Mouse (Mus musculus) stomach, postnatal 0 days (tissue): ENCODE measurements at regions not wholly inside any gene's neighbourhood (a gene's known extent, or its start where the extent isn't known, plus 50 kb on each side); places are given as distances from the start of the nearest gene placed in this dataset.

ENCODE experiments used
- ATAC-seq: fragments of 200-750 bp; cut with Nextera tagmentation; 2 replicates; pipeline ENCODE4 v1.8.0; 2017; ENCODE audit not compliant: low FRiP score, low TSS enrichment
- DNase-seq: peaks from one replicate; pipeline ENCODE4 v3.0.0-alpha.2; 2016; ENCODE audit warnings: low spot score
- H3K27ac ChIP-seq: fragments of 300-500 bp; sonication (generic); replicated peaks from 2 replicates; pipeline ENCODE4 v1.5.1; 2014; ENCODE audit warnings: mild to moderate bottlenecking, control low read depth
- H3K27me3 ChIP-seq: fragments of 300-500 bp; sonication (generic); 2 replicates; pipeline ENCODE4 v1.6.1; 2014; ENCODE audit warnings: low read length; ENCODE audit not compliant: control insufficient read depth, insufficient read depth
- H3K36me3 ChIP-seq: fragments of 300-500 bp; sonication (generic); 2 replicates; pipeline ENCODE4 v1.6.1; 2014; ENCODE audit warnings: low read length, mixed read lengths; ENCODE audit not compliant: control insufficient read depth, insufficient read depth
- H3K4me1 ChIP-seq: fragments of 300-500 bp; sonication (generic); replicated peaks from 2 replicates; pipeline ENCODE4 v1.6.1; 2014; ENCODE audit warnings: antibody characterized with exemption; ENCODE audit not compliant: control insufficient read depth, insufficient read depth
- H3K4me2 ChIP-seq: fragments of 300-500 bp; sonication (generic); replicated peaks from 2 replicates; pipeline ENCODE4 v1.6.1; 2014; ENCODE audit warnings: low read depth, mild to moderate bottlenecking, control low read depth, moderate library complexity
- H3K4me3 ChIP-seq: fragments of 300-500 bp; sonication (generic); 2 replicates; pipeline ENCODE4 v1.5.1; 2014; ENCODE audit warnings: low read depth, low read length, control low read depth
- H3K9ac ChIP-seq: fragments of 300-500 bp; sonication (generic); 2 replicates; pipeline ENCODE4 v1.6.1; 2014; ENCODE audit warnings: mild to moderate bottlenecking, low read length, control low read depth, mixed read lengths
- H3K9me3 ChIP-seq: fragments of 300-500 bp; sonication (generic); 2 replicates; pipeline ENCODE4 v1.6.1; 2016; ENCODE audit warnings: low read length; ENCODE audit not compliant: control insufficient read depth
- CTCF ChIP-seq: IDR thresholded peaks from 2 replicates; pipeline ENCODE4 v1.5.1; 2016; ENCODE audit warnings: antibody characterized with exemption, low read depth, mild to moderate bottlenecking, moderate library complexity
- EP300 ChIP-seq: optimal IDR thresholded peaks from 2 replicates; pipeline ENCODE3; 2016; ENCODE audit warnings: antibody characterized with exemption
- WGBS: fragments of 180-500 bp; shearing (Covaris S2); extraction: QIAGEN DNeasy Blood & Tissue Kit; methylation state at CpG from one replicate; pipeline ENCODE4 v1.1.7; 2014; 5-methylcytosine and 5-hydroxymethylcytosine counted together

- Histone ChIP-seq H3K4me3 (no peak overlapping the region), H3K36me3 (no peaks in the 10 kb centered on the region), H3K4me2 (no peak overlapping the region), H3K9me3 (no peaks in the 10 kb centered on the region), H3K9ac (no peak overlapping the region), H3K27me3 (no peaks in the 10 kb centered on the region), H3K4me1 (no peaks in the 10 kb centered on the region), H3K27ac (no peak overlapping the region)
- peak; percentile 24 for DNase-seq
- ATAC-seq, result peak; percentile 65; the same call in 1 of the 2 replicates
- 20% methylated on average over 3 of the region's 3 CpGs for WGBS
- TF ChIP-seq EP300, result no peak
- TF ChIP-seq CTCF, result no peak
These were observed 132.2 kb upstream of the Dynlrb2 start for GRCm38 (mm10) chr8:116372574-116372973.

GRCm38 (mm10) chr8:116372056-116372455 lies 132.7 kb upstream of the Dynlrb2 start:
- TF ChIP-seq CTCF, result no peak
- TF ChIP-seq EP300, result no peak
- Histone ChIP-seq H3K36me3 (no peaks in the 10 kb centered on the region), H3K9ac (no peak overlapping the region), H3K4me3 (no peak overlapping the region), H3K9me3 (no peaks in the 10 kb centered on the region), H3K4me2 (no peak overlapping the region), H3K27ac (no peak overlapping the region), H3K27me3 (no peaks in the 10 kb centered on the region), H3K4me1 (no peaks in the 10 kb centered on the region)
- WGBS, result 80% methylated on average over 9 of the region's 9 CpGs
- DNase-seq (no peak), ATAC-seq (no peak)

GRCm38 (mm10) chr8:116367491-116367890 lies 137.3 kb upstream of the Dynlrb2 start:
- H3K27me3 ChIP-seq, result no peaks in the 10 kb centered on the region
- 53% methylated on average over 6 of the region's 6 CpGs for WGBS

DNA sequence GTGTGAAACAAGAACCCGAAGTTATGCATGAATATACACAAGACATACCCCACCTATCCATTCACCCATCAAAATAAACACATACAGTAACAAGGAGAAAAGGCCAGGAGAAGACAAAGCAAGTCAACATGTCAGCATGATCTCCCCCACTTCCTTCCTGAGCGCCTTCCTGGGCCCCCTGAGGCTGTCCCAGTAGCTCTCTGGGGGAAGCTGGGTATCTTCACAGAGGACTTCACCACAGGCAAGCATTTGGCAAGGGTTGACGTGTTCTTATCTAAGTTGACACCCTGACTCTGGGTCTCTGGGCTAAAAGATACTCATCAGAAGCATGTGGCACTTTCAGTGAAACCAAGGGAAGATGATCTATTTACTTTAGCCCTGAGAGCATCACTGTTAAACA lies 138.1 kb upstream of the Dynlrb2 start:
- no peak overlapping the region for H3K9ac ChIP-seq
- no peak overlapping the region for H3K27ac ChIP-seq
- no peak overlapping the region for H3K4me3 ChIP-seq
- no peaks in the 10 kb centered on the region for H3K27me3 ChIP-seq
- WGBS, result 57% methylated on average over 3 of the region's 3 CpGs
- DNase-seq (no peak), ATAC-seq (no peak)
- H3K9me3 ChIP-seq, result no peaks in the 10 kb centered on the region
- no peaks in the 10 kb centered on the region for H3K36me3 ChIP-seq
- TF ChIP-seq CTCF, result no peak
- TF ChIP-seq EP300, result no peak
- no peak overlapping the region for H3K4me2 ChIP-seq
- H3K4me1 ChIP-seq, result no peaks in the 10 kb centered on the region

More at GRCm38 (mm10) chr8:116367491-116367890, 137.3 kb upstream of the Dynlrb2 start:
- Histone ChIP-seq H3K36me3 (no peaks in the 10 kb centered on the region), H3K4me3 (no peak overlapping the region), H3K9me3 (no peaks in the 10 kb centered on the region), H3K4me2 (no peak overlapping the region), H3K27ac (no peak overlapping the region), H3K4me1 (no peaks in the 10 kb centered on the region), H3K9ac (no peak overlapping the region)
- TF ChIP-seq CTCF, result no peak
- no peak for TF ChIP-seq EP300
- no peak for ATAC-seq
- no peak for DNase-seq

GRCm38 (mm10) chr8:116364751-116365150 lies 140.0 kb upstream of the Dynlrb2 start:
- H3K9me3 ChIP-seq, result no peaks in the 10 kb centered on the region

GRCm38 (mm10) chr8:116364172-116364571 lies 140.6 kb upstream of the Dynlrb2 start:
- H3K36me3 ChIP-seq, result no peaks in the 10 kb centered on the region
- TF ChIP-seq CTCF (peak; percentile 63), EP300 (no peak)
- H3K4me3 ChIP-seq, result no peak overlapping the region
- no peak overlapping the region for H3K9ac ChIP-seq
- no peaks in the 10 kb centered on the region for H3K4me1 ChIP-seq
- H3K27me3 ChIP-seq, result no peaks in the 10 kb centered on the region
- H3K9me3 ChIP-seq, result no peaks in the 10 kb centered on the region
- no peak overlapping the region for H3K4me2 ChIP-seq
- ATAC-seq (no peak), DNase-seq (peak; percentile 31)
- no peak overlapping the region for H3K27ac ChIP-seq
- WGBS, result 66% methylated on average over 2 of the region's 2 CpGs

More at GRCm38 (mm10) chr8:116364751-116365150, 140.0 kb upstream of the Dynlrb2 start:
- Histone ChIP-seq H3K9ac (no peak overlapping the region), H3K27ac (no peak overlapping the region), H3K4me3 (no peak overlapping the region), H3K4me2 (no peak overlapping the region), H3K4me1 (no peaks in the 10 kb centered on the region), H3K36me3 (no peaks in the 10 kb centered on the region), H3K27me3 (no peaks in the 10 kb centered on the region)
- DNase-seq, result no peak
- no peak for TF ChIP-seq CTCF
- no peak for TF ChIP-seq EP300
- no peak for ATAC-seq
- WGBS, result 96% methylated on average over 1 of the region's 1 CpGs
